Mouse (Mus musculus) ES-Bruce4 (cell line): Measurements from ENCODE around the gene Sprtn. TPM values are rescaled to one million over a fixed set of nuclear protein-coding genes. Genes with fewer than 3 reads are reported as not detected.

ENCODE experiments used
- H3K27ac ChIP-seq: 2 replicates; pipeline ENCODE4 v1.5.1; 2012; ENCODE audit warnings: low read length, inconsistent platforms; ENCODE audit not compliant: insufficient read depth
- H3K27me3 ChIP-seq: 2 replicates; pipeline ENCODE4 v1.6.1; 2012; ENCODE audit warnings: mild to moderate bottlenecking, low read length, inconsistent platforms; ENCODE audit not compliant: control insufficient read depth, poor library complexity, insufficient read depth, severe bottlenecking
- H3K36me3 ChIP-seq: 2 replicates; pipeline ENCODE4 v1.6.1; 2012; ENCODE audit warnings: inconsistent platforms, mild to moderate bottlenecking, low read length, moderate library complexity; ENCODE audit not compliant: control insufficient read depth, poor library complexity, insufficient read depth, severe bottlenecking
- H3K4me1 ChIP-seq: one replicate; pipeline ENCODE4 v1.8.1; 2011; ENCODE audit warnings: low read length; ENCODE audit not compliant: control insufficient read depth, insufficient read depth
- H3K4me3 ChIP-seq: 2 replicates; pipeline ENCODE4 v1.5.1; 2011; ENCODE audit warnings: low read depth, mild to moderate bottlenecking, low read length
- H3K9ac ChIP-seq: 2 replicates; pipeline ENCODE4 v1.6.1; 2012; ENCODE audit warnings: low read depth, mild to moderate bottlenecking, inconsistent platforms; ENCODE audit not compliant: poor library complexity, severe bottlenecking
- H3K9me3 ChIP-seq: replicated peaks from 2 replicates; pipeline ENCODE4 v1.6.1; 2012; ENCODE audit warnings: mild to moderate bottlenecking, low read length, inconsistent platforms; ENCODE audit not compliant: control insufficient read depth, poor library complexity, insufficient read depth, severe bottlenecking
- CTCF ChIP-seq: IDR thresholded peaks from one replicate; pipeline ENCODE4 v1.8.1; 2011; ENCODE audit warnings: low read depth, low read length
- EP300 ChIP-seq: IDR thresholded peaks from 2 replicates; pipeline ENCODE4 v1.6.1; 2011; ENCODE audit warnings: low read depth, low read length; ENCODE audit not compliant: insufficient read depth
- POLR2A ChIP-seq: IDR thresholded peaks from one replicate; pipeline ENCODE4 v1.8.1; 2011; ENCODE audit warnings: low read length; ENCODE audit not compliant: insufficient read depth
- polyA plus RNA-seq: library from polyadenylated mRNA; stranded (reverse); fragments of >200 nt; gene quantifications from 2 replicates; pipeline ENCODE4 v1.2.4, GENCODE M21; 2011; ENCODE audit warnings: low read depth; ENCODE audit not compliant: missing spikeins, insufficient read depth, insufficient read length

Sprtn gene
- polyA plus RNA-seq, 1 experiment = 14.3 TPM

DNA sequence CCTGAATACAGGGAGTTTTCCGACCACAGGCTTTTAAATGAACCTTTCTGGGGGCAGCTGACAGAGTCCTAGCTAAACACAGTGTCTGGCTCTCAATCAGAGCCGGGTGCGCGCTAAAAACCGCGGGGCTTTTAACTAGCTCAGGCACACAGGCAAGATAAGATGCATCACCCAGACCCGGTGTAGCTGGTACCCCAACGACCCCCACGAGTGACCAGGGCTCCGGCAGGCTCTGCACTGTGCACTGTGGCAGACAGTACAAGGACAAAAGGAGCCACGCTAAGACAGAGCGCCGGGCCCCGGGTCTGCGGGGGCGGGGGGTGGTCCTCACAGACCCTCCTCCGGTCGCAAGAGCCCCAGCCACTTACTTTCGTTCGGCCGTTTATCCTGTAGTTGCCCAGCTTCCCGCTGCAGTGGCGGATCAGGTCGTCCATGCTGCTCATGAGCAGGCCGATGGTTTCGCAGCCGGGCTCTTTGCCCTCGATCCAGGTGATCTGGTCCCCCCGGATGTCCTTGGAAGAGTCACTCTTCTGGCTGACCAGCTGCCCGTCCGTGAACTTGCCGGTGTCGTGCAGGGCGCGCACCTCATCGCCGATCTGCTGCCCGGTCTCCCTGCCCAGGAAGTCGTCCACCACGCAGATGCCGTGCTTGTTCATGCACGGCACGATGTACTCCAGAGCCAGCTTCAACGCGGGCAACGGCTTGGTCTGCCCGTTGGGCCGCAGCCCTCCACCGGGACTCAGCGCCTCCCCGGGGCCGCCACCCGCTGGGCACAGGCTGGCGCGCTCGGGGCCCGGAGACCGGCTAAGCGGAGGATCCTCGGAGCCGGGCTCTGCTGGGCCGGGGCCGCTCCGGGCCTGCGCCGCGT is 50.4 kb downstream of the Sprtn start:
- peak overlapping the region; percentile 99 for H3K9ac ChIP-seq
- H3K36me3 ChIP-seq = no peaks in the 10 kb centered on the region
- no peaks in the 10 kb centered on the region for H3K9me3 ChIP-seq
- peaks cover 1% of the 10 kb centered on the region for H3K4me1 ChIP-seq
- H3K4me3 ChIP-seq = peak overlapping the region; percentile 92
- TF ChIP-seq CTCF (no peak), EP300 (no peak), POLR2A (no peak)
- H3K27ac ChIP-seq = no peak overlapping the region
- no peaks in the 10 kb centered on the region for H3K27me3 ChIP-seq

GRCm38 (mm10) chr8:124948733-124949111 is 51.0 kb downstream of the Sprtn start:
- no peak for TF ChIP-seq CTCF
- TF ChIP-seq POLR2A = no peak
- no peak for TF ChIP-seq EP300
- Histone ChIP-seq H3K4me3 (peak overlapping the region; percentile 92), H3K9me3 (no peaks in the 10 kb centered on the region), H3K4me1 (peaks cover 3% of the 10 kb centered on the region), H3K27ac (no peak overlapping the region), H3K36me3 (no peaks in the 10 kb centered on the region), H3K27me3 (no peaks in the 10 kb centered on the region), H3K9ac (peak overlapping the region; percentile 99)

- Histone ChIP-seq H3K27ac (peak within 1 kb of the TSS; percentile 26; the same call in 1 of the 2 replicates), H3K4me1 (peaks cover 3% of the 10 kb centered on the region), H3K4me3 (peak within 1 kb of the TSS; percentile 97), H3K9ac (peak within 1 kb of the TSS; percentile 99), H3K36me3 (no peaks in the 10 kb centered on the region), H3K27me3 (no peaks in the 10 kb centered on the region), H3K9me3 (no peaks in the 10 kb centered on the region)
- TF ChIP-seq CTCF (no peak), EP300 (no peak), POLR2A (no peak)
Measured at GRCm38 (mm10) chr8:124949209-124950068, 51.8 kb downstream of the Sprtn start, which contains the start of gene Egln1. Gene Egln1, minus strand, starts transcription at chr8:124949324.

DNA sequence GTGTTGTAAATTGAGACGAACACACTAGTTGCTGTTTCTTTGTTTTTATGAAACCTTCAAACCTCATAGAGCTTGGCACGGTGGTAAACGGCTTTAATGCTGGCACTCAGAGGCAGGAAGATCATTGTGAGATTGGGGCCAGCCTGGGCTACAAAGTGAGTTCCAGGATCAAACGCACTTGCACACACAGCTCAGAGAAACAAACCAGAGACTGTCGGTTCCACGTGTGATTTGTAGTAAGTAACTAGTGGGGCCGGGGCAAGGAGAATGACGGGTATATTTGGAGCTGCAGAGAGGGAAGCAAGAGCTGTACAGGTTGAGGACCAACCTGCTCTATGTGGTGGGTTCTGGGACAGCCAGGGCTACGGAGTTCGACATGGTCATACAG is 52.4 kb downstream of the Sprtn start:
- Histone ChIP-seq H3K36me3 (no peaks in the 10 kb centered on the region), H3K9ac (peak overlapping the region; percentile 99), H3K4me3 (peak overlapping the region; percentile 97), H3K4me1 (peaks cover 3% of the 10 kb centered on the region), H3K27me3 (no peaks in the 10 kb centered on the region), H3K27ac (no peak overlapping the region; the same call in 1 of the 2 replicates), H3K9me3 (no peaks in the 10 kb centered on the region)
- TF ChIP-seq EP300 = no peak
- no peak for TF ChIP-seq CTCF
- TF ChIP-seq POLR2A = no peak

DNA sequence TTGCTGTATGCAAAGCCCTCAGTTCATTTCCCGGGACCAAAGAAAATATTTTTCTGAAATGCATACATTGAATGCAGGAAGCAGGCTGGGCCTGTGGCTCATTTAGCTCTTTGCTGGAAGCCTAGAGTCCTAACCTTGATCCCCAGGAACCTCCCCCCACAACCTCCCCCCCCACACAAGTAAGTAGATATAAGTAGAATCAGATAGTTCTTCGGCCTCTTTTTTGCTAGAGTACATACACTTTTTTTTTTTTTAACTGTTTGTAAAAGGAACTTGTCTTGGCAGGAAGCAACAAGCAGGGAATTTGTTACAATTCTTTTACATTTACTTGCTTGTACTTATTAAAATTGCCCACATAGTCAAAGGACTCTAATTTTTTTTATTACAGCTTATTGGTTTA is 53.2 kb downstream of the Sprtn start:
- H3K9ac ChIP-seq = no peak overlapping the region
- H3K36me3 ChIP-seq = no peaks in the 10 kb centered on the region
- H3K4me1 ChIP-seq = peaks cover 3% of the 10 kb centered on the region
- no peaks in the 10 kb centered on the region for H3K27me3 ChIP-seq
- no peak overlapping the region for H3K27ac ChIP-seq
- no peak overlapping the region for H3K4me3 ChIP-seq
- TF ChIP-seq POLR2A = no peak
- TF ChIP-seq EP300 = no peak
- TF ChIP-seq CTCF = no peak
- H3K9me3 ChIP-seq = no peaks in the 10 kb centered on the region

- H3K36me3 ChIP-seq = no peaks in the 10 kb centered on the region
- no peaks in the 10 kb centered on the region for H3K9me3 ChIP-seq
- no peaks in the 10 kb centered on the region for H3K27me3 ChIP-seq
- H3K9ac ChIP-seq = no peak overlapping the region
- no peak overlapping the region for H3K4me3 ChIP-seq
- peaks cover 3% of the 10 kb centered on the region for H3K4me1 ChIP-seq
- TF ChIP-seq POLR2A (no peak), EP300 (no peak), CTCF (no peak)
- H3K27ac ChIP-seq = no peak overlapping the region
Measured at GRCm38 (mm10) chr8:124953188-124953587, 55.5 kb downstream of the Sprtn start.
